Mouse (Mus musculus): ENCODE measurements around the gene Hmgb1. TPM values are rescaled to one million over a fixed set of nuclear protein-coding genes. Genes with fewer than 3 reads are reported as not detected.
A peak's percentile ranks its signal among the peaks of the same experiment; 100 is the strongest.

Hmgb1 gene
- polyA plus RNA-seq, 1 experiment from 2014 or later = 2,416 TPM

DNA sequence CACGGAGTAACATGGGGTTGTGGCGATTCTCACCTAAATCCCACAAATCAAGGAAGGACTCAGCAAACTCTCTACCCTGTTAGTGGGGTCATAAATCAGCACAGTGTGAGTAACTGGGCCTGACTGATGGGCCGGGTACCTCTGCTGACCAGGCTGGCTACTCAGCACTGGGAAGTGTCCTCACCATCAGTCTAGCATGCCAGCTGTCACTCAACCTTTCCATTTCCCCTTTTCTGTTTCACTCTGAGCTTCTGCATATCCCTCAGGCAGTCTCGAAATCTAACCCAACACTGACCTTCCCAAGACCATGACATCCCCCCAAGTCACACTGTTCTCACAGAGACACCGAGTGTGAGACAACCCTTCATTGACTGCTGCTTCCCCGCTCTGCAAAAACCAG lies 95.4 kb downstream of the Hmgb1 start:
- H3K4me2 ChIP-seq (ENCODE audit: low read depth, severe bottlenecking) = no peak overlapping the region
- no peak for DNase-seq (ENCODE audit: low spot score)
- H3K9me3 ChIP-seq (ENCODE audit: control insufficient read depth, low read length) = no peaks in the 10 kb centered on the region
- H3K9ac ChIP-seq (ENCODE audit: low read length) = no peak overlapping the region
- no peaks in the 10 kb centered on the region for H3K4me1 ChIP-seq (ENCODE audit: control insufficient read depth, insufficient read depth, low read length)
- no peak for ATAC-seq (ENCODE audit: insufficient number of reproducible peaks, low FRiP score, low TSS enrichment, low read depth)
- no peaks in the 10 kb centered on the region for H3K27me3 ChIP-seq (ENCODE audit: control insufficient read depth, insufficient read depth, low read length)
- 84% methylated on average over 6 of the region's 6 CpGs for WGBS
- no peak overlapping the region for H3K27ac ChIP-seq (replicated peaks; ENCODE audit: low read depth, low read length)
- H3K36me3 ChIP-seq (ENCODE audit: control insufficient read depth, insufficient read depth, low read length) = no peaks in the 10 kb centered on the region
- H3K4me3 ChIP-seq (ENCODE audit: low read depth, low read length) = no peak overlapping the region

GRCm38 (mm10) chr5:149088149-149088548 lies 96.1 kb downstream of the Hmgb1 start:
- 85% methylated on average over 3 of the region's 3 CpGs for WGBS
- no peak overlapping the region for H3K4me3 ChIP-seq (ENCODE audit: low read depth, low read length)
- no peaks in the 10 kb centered on the region for H3K4me1 ChIP-seq (ENCODE audit: control insufficient read depth, insufficient read depth, low read length)
- no peak overlapping the region for H3K9ac ChIP-seq (ENCODE audit: low read length)
- H3K4me2 ChIP-seq (ENCODE audit: low read depth, severe bottlenecking) = no peak overlapping the region
- H3K9me3 ChIP-seq (ENCODE audit: control insufficient read depth, low read length) = no peaks in the 10 kb centered on the region
- H3K27me3 ChIP-seq (ENCODE audit: control insufficient read depth, insufficient read depth, low read length) = no peaks in the 10 kb centered on the region
- DNase-seq (ENCODE audit: low spot score) = no peak
- no peak overlapping the region for H3K27ac ChIP-seq (replicated peaks; ENCODE audit: low read depth, low read length)
- no peaks in the 10 kb centered on the region for H3K36me3 ChIP-seq (ENCODE audit: control insufficient read depth, insufficient read depth, low read length)
- ATAC-seq (ENCODE audit: insufficient number of reproducible peaks, low FRiP score, low TSS enrichment, low read depth) = no peak

GRCm38 (mm10) chr5:149086382-149087244 lies 97.7 kb downstream of the Hmgb1 start:
- no peaks in the 10 kb centered on the region for H3K4me1 ChIP-seq (ENCODE audit: control insufficient read depth, insufficient read depth, low read length)
- no peak overlapping the region for H3K4me2 ChIP-seq (ENCODE audit: low read depth, severe bottlenecking)
- H3K9ac ChIP-seq (ENCODE audit: low read length) = no peak overlapping the region

DNA sequence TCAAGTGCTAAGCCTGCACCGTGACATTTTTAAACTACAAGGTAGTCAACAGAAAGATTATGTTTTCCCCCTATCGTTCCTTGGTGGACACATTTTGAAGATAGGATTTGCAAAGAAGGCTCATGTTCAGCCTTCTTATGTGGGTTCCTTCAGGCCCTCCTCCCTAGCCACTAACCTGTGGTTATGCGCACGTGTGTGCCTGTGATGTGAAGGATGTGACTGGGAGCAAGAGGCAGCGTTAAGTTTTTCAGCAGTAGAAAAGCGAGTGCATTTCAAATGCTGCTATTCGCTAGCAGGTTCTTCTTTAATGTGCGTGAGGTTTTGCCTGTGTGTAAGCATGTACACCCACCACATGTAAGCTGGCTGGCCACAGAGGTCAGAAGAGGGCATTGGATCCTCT lies 103.8 kb downstream of the Hmgb1 start:
- no peak overlapping the region for H3K4me2 ChIP-seq (ENCODE audit: low read depth, severe bottlenecking)
- H3K4me3 ChIP-seq (ENCODE audit: low read depth, low read length) = no peak overlapping the region
- no peak for ATAC-seq (ENCODE audit: insufficient number of reproducible peaks, low FRiP score, low TSS enrichment, low read depth)
- H3K27me3 ChIP-seq (ENCODE audit: control insufficient read depth, insufficient read depth, low read length) = no peaks in the 10 kb centered on the region
- H3K36me3 ChIP-seq (ENCODE audit: control insufficient read depth, insufficient read depth, low read length) = no peaks in the 10 kb centered on the region
- H3K9ac ChIP-seq (ENCODE audit: low read length) = no peak overlapping the region
- peaks cover 4% of the 10 kb centered on the region for H3K4me1 ChIP-seq (ENCODE audit: control insufficient read depth, insufficient read depth, low read length)
- no peak for DNase-seq (ENCODE audit: low spot score)
- H3K9me3 ChIP-seq (ENCODE audit: control insufficient read depth, low read length) = no peaks in the 10 kb centered on the region
- WGBS = 91% methylated on average over 8 of the region's 8 CpGs
- H3K27ac ChIP-seq (replicated peaks; ENCODE audit: low read depth, low read length) = no peak overlapping the region

More at GRCm38 (mm10) chr5:149086382-149087244, 97.7 kb downstream of the Hmgb1 start:
- WGBS = 90% methylated on average over 10 of the region's 10 CpGs
- H3K27ac ChIP-seq (replicated peaks; ENCODE audit: low read depth, low read length) = no peak overlapping the region
- no peaks in the 10 kb centered on the region for H3K27me3 ChIP-seq (ENCODE audit: control insufficient read depth, insufficient read depth, low read length)
- no peak overlapping the region for H3K4me3 ChIP-seq (ENCODE audit: low read depth, low read length)
- H3K9me3 ChIP-seq (ENCODE audit: control insufficient read depth, low read length) = no peaks in the 10 kb centered on the region
- ATAC-seq (ENCODE audit: insufficient number of reproducible peaks, low FRiP score, low TSS enrichment, low read depth) (no peak), DNase-seq (ENCODE audit: low spot score) (no peak)
- no peaks in the 10 kb centered on the region for H3K36me3 ChIP-seq (ENCODE audit: control insufficient read depth, insufficient read depth, low read length)

DNA sequence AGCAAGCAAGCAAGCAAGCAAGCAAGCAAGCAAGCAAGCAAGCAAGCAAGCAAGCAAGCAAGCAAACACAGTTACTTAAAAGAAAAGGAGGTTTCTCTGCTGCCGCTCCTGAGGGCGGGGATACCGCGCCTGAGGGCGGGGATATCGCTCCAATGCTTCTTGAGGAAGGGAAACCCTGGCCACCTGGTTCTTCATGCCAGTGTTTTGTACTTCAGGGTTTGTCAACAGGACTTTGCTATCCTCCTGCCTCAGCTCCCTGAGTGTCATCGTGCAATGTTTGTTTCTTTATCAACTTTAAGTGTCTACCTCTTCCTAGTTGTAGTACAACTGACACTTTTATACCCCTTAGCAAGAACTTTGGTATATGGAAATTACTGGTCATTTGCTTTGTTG lies 104.5 kb downstream of the Hmgb1 start:
- no peak for ATAC-seq (ENCODE audit: insufficient number of reproducible peaks, low FRiP score, low TSS enrichment, low read depth)

GRCm38 (mm10) chr5:149079018-149079757 lies 105.1 kb downstream of the Hmgb1 start:
- H3K4me2 ChIP-seq (ENCODE audit: low read depth, severe bottlenecking) = peak overlapping the region; percentile 16
- no peak overlapping the region for H3K27ac ChIP-seq (replicated peaks; ENCODE audit: low read depth, low read length)
- H3K4me3 ChIP-seq (ENCODE audit: low read depth, low read length) = no peak overlapping the region
- no peaks in the 10 kb centered on the region for H3K27me3 ChIP-seq (ENCODE audit: control insufficient read depth, insufficient read depth, low read length)
- H3K36me3 ChIP-seq (ENCODE audit: control insufficient read depth, insufficient read depth, low read length) = no peaks in the 10 kb centered on the region
- DNase-seq (ENCODE audit: low spot score) (peak; percentile 28), ATAC-seq (ENCODE audit: insufficient number of reproducible peaks, low FRiP score, low TSS enrichment, low read depth) (no peak)
- WGBS = 20% methylated on average over 18 of the region's 18 CpGs
- peaks cover 4% of the 10 kb centered on the region for H3K4me1 ChIP-seq (ENCODE audit: control insufficient read depth, insufficient read depth, low read length)
- peak overlapping the region; percentile 40 for H3K9ac ChIP-seq (ENCODE audit: low read length)
- no peaks in the 10 kb centered on the region for H3K9me3 ChIP-seq (ENCODE audit: control insufficient read depth, low read length)

More for the DNA sequence above, 104.5 kb downstream of the Hmgb1 start:
- Histone ChIP-seq H3K4me1 (ENCODE audit: control insufficient read depth, insufficient read depth, low read length) (peaks cover 4% of the 10 kb centered on the region), H3K9ac (ENCODE audit: low read length) (no peak overlapping the region), H3K36me3 (ENCODE audit: control insufficient read depth, insufficient read depth, low read length) (no peaks in the 10 kb centered on the region), H3K9me3 (ENCODE audit: control insufficient read depth, low read length) (no peaks in the 10 kb centered on the region), H3K4me2 (ENCODE audit: low read depth, severe bottlenecking) (no peak overlapping the region), H3K4me3 (ENCODE audit: low read depth, low read length) (no peak overlapping the region), H3K27me3 (ENCODE audit: control insufficient read depth, insufficient read depth, low read length) (no peaks in the 10 kb centered on the region), H3K27ac (replicated peaks; ENCODE audit: low read depth, low read length) (no peak overlapping the region)
- peak; percentile 30 for DNase-seq (ENCODE audit: low spot score)
- 43% methylated on average over 7 of the region's 7 CpGs for WGBS

DNA sequence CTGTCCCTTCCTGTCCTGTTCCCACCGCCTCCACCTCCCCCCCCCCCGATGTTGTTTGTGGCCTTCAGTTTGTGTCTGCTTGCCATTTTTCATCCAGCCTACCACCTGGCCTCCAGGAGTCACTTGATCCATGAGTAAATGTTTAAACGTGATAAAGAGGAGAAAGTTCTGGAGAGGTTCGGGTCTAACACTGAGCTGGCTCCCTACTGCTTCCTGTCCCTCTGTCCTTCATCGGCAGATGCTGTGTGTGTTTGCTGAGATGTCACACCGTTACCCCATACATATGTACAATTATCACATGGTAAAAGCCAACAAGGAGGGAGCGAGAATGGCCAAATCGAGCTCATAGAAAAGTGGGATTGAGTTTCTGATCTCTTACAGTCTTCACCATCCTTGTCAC lies 107.2 kb downstream of the Hmgb1 start:
- H3K4me3 ChIP-seq (ENCODE audit: low read depth, low read length) = no peak overlapping the region
- WGBS = 85% methylated on average over 8 of the region's 8 CpGs
- H3K9me3 ChIP-seq (ENCODE audit: control insufficient read depth, low read length) = no peaks in the 10 kb centered on the region

GRCm38 (mm10) chr5:149071546-149071945 lies 112.7 kb downstream of the Hmgb1 start:
- WGBS = 95% methylated on average over 5 of the region's 5 CpGs
- Histone ChIP-seq H3K4me3 (ENCODE audit: low read depth, low read length) (no peak overlapping the region), H3K4me2 (ENCODE audit: low read depth, severe bottlenecking) (no peak overlapping the region), H3K27ac (replicated peaks; ENCODE audit: low read depth, low read length) (no peak overlapping the region), H3K36me3 (ENCODE audit: control insufficient read depth, insufficient read depth, low read length) (no peaks in the 10 kb centered on the region), H3K9ac (ENCODE audit: low read length) (no peak overlapping the region), H3K27me3 (ENCODE audit: control insufficient read depth, insufficient read depth, low read length) (no peaks in the 10 kb centered on the region), H3K4me1 (ENCODE audit: control insufficient read depth, insufficient read depth, low read length) (no peaks in the 10 kb centered on the region), H3K9me3 (ENCODE audit: control insufficient read depth, low read length) (no peaks in the 10 kb centered on the region)
- DNase-seq (ENCODE audit: low spot score) (no peak), ATAC-seq (ENCODE audit: insufficient number of reproducible peaks, low FRiP score, low TSS enrichment, low read depth) (no peak)

More for the DNA sequence above, 107.2 kb downstream of the Hmgb1 start:
- H3K4me2 ChIP-seq (ENCODE audit: low read depth, severe bottlenecking) = no peak overlapping the region
- H3K27me3 ChIP-seq (ENCODE audit: control insufficient read depth, insufficient read depth, low read length) = no peaks in the 10 kb centered on the region
- DNase-seq (ENCODE audit: low spot score) (no peak), ATAC-seq (ENCODE audit: insufficient number of reproducible peaks, low FRiP score, low TSS enrichment, low read depth) (no peak)
- H3K27ac ChIP-seq (replicated peaks; ENCODE audit: low read depth, low read length) = no peak overlapping the region
- H3K36me3 ChIP-seq (ENCODE audit: control insufficient read depth, insufficient read depth, low read length) = no peaks in the 10 kb centered on the region
- peaks cover 4% of the 10 kb centered on the region for H3K4me1 ChIP-seq (ENCODE audit: control insufficient read depth, insufficient read depth, low read length)
- no peak overlapping the region for H3K9ac ChIP-seq (ENCODE audit: low read length)

Measured in limb, embryonic 11.5 days (tissue).